Mouse (Mus musculus) large intestine, adult 2 months (tissue): ENCODE measurements at regions not wholly inside any gene's neighbourhood (a gene's known extent, or its start where the extent isn't known, plus 50 kb on each side); places are given as distances from the start of the nearest gene placed in this dataset.

Source experiments
- DNase-seq: peaks from one replicate; pipeline ENCODE4 v3.0.0-alpha.2; 2012; ENCODE audit warnings: low read depth, low spot score
- WGBS: fragments of 180-500 bp; shearing (Covaris S2); methylation state at CpG from one replicate; pipeline ENCODE4 v1.1.7; 2018; 5-methylcytosine and 5-hydroxymethylcytosine counted together

GRCm38 (mm10) chr14:46646673-46647318, 113.5 kb upstream of the Cdkn3 start:
- 86% methylated on average over 14 of the region's 14 CpGs for WGBS

GRCm38 (mm10) chr14:46639116-46639826, 121.1 kb upstream of the Cdkn3 start:
- 37% methylated on average over 8 of the region's 8 CpGs for WGBS
- no peak for DNase-seq

More at GRCm38 (mm10) chr14:46646673-46647318, 113.5 kb upstream of the Cdkn3 start:
- no peak for DNase-seq

GRCm38 (mm10) chr14:46638516-46638915, 121.8 kb upstream of the Cdkn3 start:
- WGBS = 82% methylated on average over 6 of the region's 6 CpGs
- no peak for DNase-seq

GRCm38 (mm10) chr14:46637240-46637639, 123.1 kb upstream of the Cdkn3 start:
- no peak for DNase-seq
- 81% methylated on average over 5 of the region's 5 CpGs for WGBS

GRCm38 (mm10) chr14:46636364-46636763, 124.0 kb upstream of the Cdkn3 start:
- no peak for DNase-seq

GRCm38 (mm10) chr14:46635322-46635721, 125.0 kb upstream of the Cdkn3 start:
- whole genome bisulfite sequencing = 47% methylated on average over 3 of the region's 3 CpGs

More at GRCm38 (mm10) chr14:46636364-46636763, 124.0 kb upstream of the Cdkn3 start:
- 36% methylated on average over 6 of the region's 6 CpGs for WGBS

GRCm38 (mm10) chr14:46634656-46635244, 125.6 kb upstream of the Cdkn3 start:
- DNase-seq = no peak
- WGBS = 47% methylated on average over 12 of the region's 12 CpGs

More at GRCm38 (mm10) chr14:46635322-46635721, 125.0 kb upstream of the Cdkn3 start:
- DNase-seq = no peak

GRCm38 (mm10) chr14:46634251-46634650, 126.1 kb upstream of the Cdkn3 start:
- no peak for DNase-seq

GRCm38 (mm10) chr14:46627690-46628089, 132.7 kb upstream of the Cdkn3 start:
- 90% methylated on average over 5 of the region's 5 CpGs for WGBS
- no peak for DNase-seq

More at GRCm38 (mm10) chr14:46634251-46634650, 126.1 kb upstream of the Cdkn3 start:
- 73% methylated on average over 10 of the region's 10 CpGs for WGBS

- DNase-seq = no peak
- 83% methylated on average over 7 of the region's 7 CpGs for WGBS
Observed at GRCm38 (mm10) chr14:46625760-46626159, 134.6 kb upstream of the Cdkn3 start.

- WGBS = 37% methylated on average over 2 of the region's 2 CpGs
- no peak for DNase-seq
Observed at GRCm38 (mm10) chr14:46623645-46624044, 136.7 kb upstream of the Cdkn3 start.

GRCm38 (mm10) chr14:46616030-46616429, 144.3 kb upstream of the Cdkn3 start:
- WGBS = 80% methylated on average over 9 of the region's 9 CpGs
- no peak for DNase-seq

- DNase-seq = no peak
Observed at GRCm38 (mm10) chr14:46614936-46615335, 145.4 kb upstream of the Cdkn3 start.

GRCm38 (mm10) chr14:46613748-46614147, 146.6 kb upstream of the Cdkn3 start:
- no peak for DNase-seq
- 44% methylated on average over 4 of the region's 4 CpGs for WGBS

More at GRCm38 (mm10) chr14:46614936-46615335, 145.4 kb upstream of the Cdkn3 start:
- WGBS = 71% methylated on average over 4 of the region's 4 CpGs

GRCm38 (mm10) chr14:46613211-46613610, 147.1 kb upstream of the Cdkn3 start:
- 67% methylated on average over 8 of the region's 8 CpGs for WGBS
- no peak for DNase-seq

GRCm38 (mm10) chr14:46612584-46612983, 147.8 kb upstream of the Cdkn3 start:
- no peak for DNase-seq
- 47% methylated on average over 9 of the region's 9 CpGs for WGBS

- WGBS = 91% methylated on average over 5 of the region's 5 CpGs
- DNase-seq = no peak
Observed at GRCm38 (mm10) chr14:46610926-46611325, 149.4 kb upstream of the Cdkn3 start.

- WGBS = 79% methylated on average over 9 of the region's 9 CpGs
- DNase-seq = no peak
Observed at GRCm38 (mm10) chr14:46610226-46610855, 150.0 kb upstream of the Cdkn3 start.

- no peak for DNase-seq
- 43% methylated on average over 3 of the region's 3 CpGs for WGBS
Observed at GRCm38 (mm10) chr14:46606694-46607093, 153.6 kb upstream of the Cdkn3 start.

GRCm38 (mm10) chr14:46606037-46606436, 154.3 kb upstream of the Cdkn3 start:
- 42% methylated on average over 9 of the region's 9 CpGs for WGBS
- no peak for DNase-seq
